11 mouse cellular contexts compared by ENCODE assay signal in genomic region chr7:132732136-132732789, GRCm38 (mm10).
DNase-seq lines count a peak whose midpoint lies in the region; ATAC-seq and TF ChIP-seq lines count a peak whose summit lies in the region.
"Had no signal": no experiment of that assay in that cellular context is flagged by ENCODE, and none has a peak within 500 bp of the region (broad histone marks: within the 10 kb centered on the region; RNA-seq: fewer than 3 reads in every experiment).

No protein-coding gene starts in this region.

- no peak overlapping the region for H3K4me2 ChIP-seq in forebrain, embryonic 16.5 days (ENCODE audit: low read length)
- no peak overlapping the region for H3K4me2 ChIP-seq in midbrain, postnatal 0 days (ENCODE audit: low read depth, low read length, poor library complexity, severe bottlenecking)

- H3K27me3 ChIP-seq in forebrain, embryonic 16.5 days (replicated peaks; ENCODE audit: control insufficient read depth, insufficient read depth, low read length), result no peaks in the 10 kb centered on the region
- no peaks in the 10 kb centered on the region for H3K27me3 ChIP-seq in midbrain, postnatal 0 days (ENCODE audit: insufficient read depth, low read length)

- H3K4me3 ChIP-seq in layer of hippocampus, adult 2 months, result no peak overlapping the region
- H3K4me3 ChIP-seq in forebrain, embryonic 16.5 days (replicated peaks; ENCODE audit: low read length), result no peak overlapping the region
- no peak overlapping the region for H3K4me3 ChIP-seq in midbrain, postnatal 0 days (ENCODE audit: low read depth, low read length)

- no peaks in the 10 kb centered on the region for H3K9me3 ChIP-seq in forebrain, embryonic 16.5 days (ENCODE audit: control insufficient read depth, low read length)
- no peaks in the 10 kb centered on the region for H3K9me3 ChIP-seq in midbrain, postnatal 0 days (ENCODE audit: low read length)

- H3K27ac ChIP-seq in layer of hippocampus, adult 2 months, result peak overlapping the region; percentile 78
- peak overlapping the region; percentile 6 for H3K27ac ChIP-seq in forebrain, embryonic 16.5 days (ENCODE audit: low read length)
- H3K27ac ChIP-seq in midbrain, postnatal 0 days (ENCODE audit: low read depth, low read length), result 0 out of 2 replicates have a peak overlapping the region, but pooled peaks have one; percentile 47

- H3K9ac ChIP-seq in forebrain, embryonic 16.5 days (replicated peaks; ENCODE audit: low read depth, low read length), result no peak overlapping the region
- no peak overlapping the region for H3K9ac ChIP-seq in midbrain, postnatal 0 days (replicated peaks; ENCODE audit: low read length, poor library complexity, severe bottlenecking)

- no peak for DNase-seq in layer of hippocampus, adult 2 months (ENCODE audit: low spot score in 2 of 2)
- DNase-seq in layer of hippocampus, postnatal 36 days, result no peak
- DNase-seq in embryo, embryonic 10.5 days (ENCODE audit: low spot score), result peak; percentile 35
- peak; percentile 64 for DNase-seq in midbrain, postnatal 0 days (ENCODE audit: low spot score)
- no peak for DNase-seq in urinary bladder, postnatal 10 days (ENCODE audit: low spot score)
- no peak for DNase-seq in cerebellum, postnatal 25 days
- DNase-seq: adrenal gland, postnatal 10 days; heart, postnatal 10 days; layer of hippocampus, adult 9-11 months; thymus, postnatal 14 days had no signal

- no peaks in the 10 kb centered on the region for H3K36me3 ChIP-seq in forebrain, embryonic 16.5 days (ENCODE audit: control insufficient read depth, insufficient read depth)
- no peaks in the 10 kb centered on the region for H3K36me3 ChIP-seq in midbrain, postnatal 0 days (ENCODE audit: insufficient read depth, low read length)

- TF ChIP-seq CTCF in layer of hippocampus, adult 2 months (conservative IDR thresholded peaks at IDR 0.05), result no peak
- no peak for TF ChIP-seq CTCF in midbrain, postnatal 0 days (IDR thresholded peaks at IDR 0.05)

- peaks cover 51% of the 10 kb centered on the region for H3K4me1 ChIP-seq in forebrain, embryonic 16.5 days (replicated peaks; ENCODE audit: control insufficient read depth, insufficient read depth, low read length)
- H3K4me1 ChIP-seq in midbrain, postnatal 0 days (ENCODE audit: insufficient read depth, low read length), result peaks cover 14% of the 10 kb centered on the region

- 8% methylated on average over 6 of the region's 6 CpGs for WGBS in forebrain, embryonic 16.5 days
- 53% methylated on average over 6 of the region's 6 CpGs for WGBS in midbrain, postnatal 0 days

- ATAC-seq in forebrain, embryonic 16.5 days, result peak; percentile 44
- ATAC-seq in midbrain, postnatal 0 days (ENCODE audit: low FRiP score), result no peak

Comparison
In these comparisons a context has a peak if more than half of its experiments do, and no peak if none do; other contexts are left out.
1. DNase-seq: peak in embryo, embryonic 10.5 days (single experiment) and midbrain, postnatal 0 days (single experiment); none in layer of hippocampus, adult 2 months (0 of 2), layer of hippocampus, postnatal 36 days (0 of 2), urinary bladder, postnatal 10 days (single experiment) and cerebellum, postnatal 25 days (0 of 2).
2. H3K27ac ChIP-seq: peak in every context shown above with its lines; median percentile 78 in layer of hippocampus, adult 2 months; 47 in midbrain, postnatal 0 days; 6 in forebrain, embryonic 16.5 days.